Mouse (Mus musculus): ENCODE measurements at regions not wholly inside any gene's neighbourhood (a gene's known extent, or its start where the extent isn't known, plus 50 kb on each side); places are given as distances from the start of the nearest gene placed in this dataset.

DNA sequence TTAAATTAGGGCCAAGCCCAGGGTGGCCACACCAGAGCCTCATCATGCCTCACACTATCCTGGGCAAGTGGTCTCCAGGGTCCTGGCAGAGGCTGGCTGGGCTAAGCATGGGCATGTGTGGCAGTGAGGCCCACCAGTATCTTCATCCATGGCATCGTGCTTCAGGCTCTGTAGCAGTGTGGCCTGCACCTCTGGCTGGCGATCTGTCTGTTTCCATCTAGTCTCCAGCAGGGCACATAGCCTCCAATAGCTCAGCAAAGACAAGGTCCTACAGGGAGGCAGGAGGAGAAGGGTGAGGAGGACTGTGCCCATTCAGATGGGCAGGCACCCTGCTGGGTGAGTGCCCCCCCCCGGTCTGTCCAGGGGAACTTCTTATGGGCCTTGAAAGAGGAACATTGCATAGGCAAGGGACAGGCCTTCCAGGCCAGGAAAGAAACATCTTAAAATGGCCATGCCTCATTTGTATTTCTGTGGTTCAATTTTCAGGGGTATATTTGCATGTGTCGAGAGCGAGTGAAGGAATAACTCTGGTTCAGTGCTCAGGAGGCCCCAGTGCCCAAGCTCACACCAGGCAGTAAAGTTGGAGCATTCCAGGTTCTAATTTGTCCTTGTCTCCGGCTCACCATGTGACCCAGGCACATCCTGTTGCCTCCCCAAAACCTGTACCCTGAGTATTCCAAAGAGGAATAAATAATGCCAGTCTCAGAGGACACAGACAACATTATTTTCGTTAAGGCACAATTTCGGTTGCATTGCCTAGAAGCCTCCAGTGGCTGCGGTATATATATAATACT, 60.4 kb upstream of the Ppara start:
- DNase-seq (ENCODE audit: low spot score), result no peak

DNA sequence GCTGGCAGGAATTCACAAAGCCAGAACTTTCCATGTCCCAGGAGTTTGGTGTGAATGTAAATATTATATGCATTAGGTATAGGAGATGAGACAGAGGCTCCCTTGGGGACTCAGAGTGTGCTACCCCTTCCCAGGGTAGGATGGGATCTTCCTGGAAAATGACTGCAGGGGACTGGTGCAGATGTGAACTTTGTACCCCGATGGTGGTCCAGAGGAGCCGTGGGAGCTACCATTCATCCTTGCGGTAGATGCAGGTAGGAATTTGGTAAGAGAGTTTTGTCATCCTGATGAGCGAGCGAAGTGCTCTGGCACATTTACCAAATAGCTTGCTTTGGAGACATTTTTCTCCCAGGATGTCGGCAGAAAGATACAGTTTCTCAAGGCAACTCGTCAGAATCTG, 59.7 kb upstream of the Ppara start:
- DNase-seq (ENCODE audit: low spot score), result no peak

DNA sequence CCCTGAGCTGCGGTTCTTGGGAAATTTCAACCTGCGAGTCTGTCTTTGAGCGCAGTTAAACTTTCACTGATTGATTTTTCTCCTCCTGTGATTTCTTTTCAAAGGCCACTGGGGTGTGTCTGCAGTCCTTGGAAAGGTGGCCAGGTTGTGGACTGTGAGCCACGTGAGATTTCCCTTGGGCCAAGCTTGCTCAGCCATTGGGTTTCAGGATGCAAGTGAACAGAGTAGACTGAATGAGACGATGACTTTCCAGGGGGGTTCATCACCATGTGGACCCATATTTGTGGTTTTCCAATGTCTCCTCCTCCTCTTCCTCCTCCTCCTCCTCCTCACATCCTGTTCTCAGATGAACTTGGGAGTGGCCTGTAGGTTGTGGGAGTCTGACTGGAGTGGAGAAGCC, 59.0 kb upstream of the Ppara start:
- no peak for DNase-seq (ENCODE audit: low spot score)

DNA sequence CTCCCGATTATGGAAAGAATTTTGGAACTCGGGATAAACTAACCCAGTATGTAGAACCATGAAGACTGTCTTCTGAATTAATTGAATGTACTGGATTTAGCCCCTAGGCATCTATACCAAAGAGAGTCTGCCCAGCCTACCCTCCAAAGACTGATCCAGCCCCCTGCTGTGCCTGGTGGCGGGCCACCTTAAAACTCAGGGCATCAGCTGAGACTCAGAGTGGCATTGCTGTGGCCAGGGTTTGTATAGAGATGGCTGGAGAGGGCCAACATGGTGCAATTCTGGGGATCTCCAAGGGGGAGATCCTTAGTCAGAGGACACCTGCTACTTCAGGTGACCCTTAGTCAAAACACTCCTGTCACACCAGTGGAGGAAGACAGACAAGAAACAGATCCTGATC, 58.6 kb upstream of the Ppara start:
- no peak for DNase-seq (ENCODE audit: low spot score)

DNA sequence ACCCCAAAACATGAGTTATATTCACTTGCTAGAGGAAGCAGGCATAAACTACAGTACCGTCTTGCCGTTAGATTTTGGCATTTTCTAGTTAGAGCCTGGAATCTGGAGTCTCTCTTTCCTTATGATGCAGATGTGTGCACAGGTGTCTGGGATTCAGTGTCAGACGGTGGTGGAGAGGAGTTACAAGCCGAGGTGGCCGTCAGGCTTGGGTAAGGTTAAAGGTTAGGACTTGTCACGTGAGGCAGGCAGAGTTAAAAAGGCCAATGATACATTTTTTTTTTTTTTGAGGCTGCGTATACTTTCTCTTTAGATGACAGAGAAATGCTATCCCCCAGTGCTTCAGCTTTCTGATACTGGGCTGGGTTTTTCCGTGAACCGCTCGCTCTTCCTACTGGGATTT, 57.9 kb upstream of the Ppara start:
- no peak for DNase-seq (ENCODE audit: low spot score)

DNA sequence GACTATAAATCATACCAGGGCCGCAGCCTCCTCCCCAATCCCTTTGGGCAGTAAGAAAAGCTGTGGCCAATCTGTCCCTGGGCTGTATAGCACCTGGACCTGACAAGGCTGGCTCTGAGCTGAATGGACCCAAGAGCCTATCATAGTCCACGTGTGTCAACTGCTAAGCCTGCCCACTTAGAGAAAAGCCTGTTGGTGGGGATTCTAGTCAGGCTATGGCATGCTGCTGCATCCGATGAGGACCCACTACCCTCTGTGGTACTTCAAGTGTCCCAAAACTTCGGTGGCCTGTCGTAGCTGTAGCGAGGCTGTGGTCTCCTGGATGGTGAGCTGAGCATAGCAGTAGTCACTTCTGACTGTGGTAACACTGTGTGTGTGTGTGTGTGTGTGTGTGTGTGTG, 57.4 kb upstream of the Ppara start:
- no peak for DNase-seq (ENCODE audit: low spot score)

DNA sequence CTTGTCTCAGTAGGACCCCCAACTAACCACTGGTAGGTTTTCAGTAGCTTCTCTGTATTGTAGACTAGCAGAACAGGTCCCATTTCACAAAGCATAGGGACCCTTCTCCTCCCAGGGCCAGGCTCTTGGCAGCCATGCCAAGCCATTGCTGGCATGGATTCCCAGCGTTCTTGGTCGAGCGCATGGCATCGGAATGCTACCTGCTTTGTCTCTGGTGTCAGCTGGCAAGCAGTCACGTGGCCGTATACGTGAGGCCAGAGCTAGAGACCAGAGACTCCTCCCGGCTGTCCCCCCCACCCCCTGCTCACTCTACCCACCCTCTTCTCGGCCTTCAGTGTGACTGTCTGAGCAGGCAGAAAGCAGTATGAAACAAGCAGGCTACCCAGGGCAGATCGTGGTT, 56.9 kb upstream of the Ppara start:
- no peak for DNase-seq (ENCODE audit: low spot score)

DNA sequence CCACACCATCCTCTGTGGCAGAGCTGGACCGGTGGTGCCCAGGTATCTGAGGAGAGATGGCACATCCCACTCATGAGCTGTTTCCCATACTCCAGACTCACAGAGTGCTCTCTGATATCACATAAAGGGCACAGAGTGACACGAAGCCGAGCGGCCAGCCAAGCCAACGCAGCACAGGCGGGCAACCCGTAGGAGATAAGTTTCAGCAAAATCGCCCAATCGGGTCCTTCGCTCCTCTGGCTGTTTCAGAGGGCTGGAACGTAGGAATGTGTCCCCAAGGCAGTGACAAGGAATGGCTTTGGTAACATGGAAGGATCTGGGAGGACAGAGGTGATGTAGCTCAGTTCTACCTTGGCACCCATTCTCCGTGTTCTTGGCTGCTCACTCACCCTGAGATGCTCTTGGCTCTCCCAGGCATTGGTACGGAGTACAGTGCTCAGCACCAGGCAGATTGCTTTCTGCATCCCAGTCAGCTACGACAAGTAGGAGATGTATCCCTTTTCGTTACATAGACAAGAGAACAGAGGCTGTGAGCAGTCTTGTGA, 56.4 kb upstream of the Ppara start:
- no peak for DNase-seq (ENCODE audit: low spot score)

DNA sequence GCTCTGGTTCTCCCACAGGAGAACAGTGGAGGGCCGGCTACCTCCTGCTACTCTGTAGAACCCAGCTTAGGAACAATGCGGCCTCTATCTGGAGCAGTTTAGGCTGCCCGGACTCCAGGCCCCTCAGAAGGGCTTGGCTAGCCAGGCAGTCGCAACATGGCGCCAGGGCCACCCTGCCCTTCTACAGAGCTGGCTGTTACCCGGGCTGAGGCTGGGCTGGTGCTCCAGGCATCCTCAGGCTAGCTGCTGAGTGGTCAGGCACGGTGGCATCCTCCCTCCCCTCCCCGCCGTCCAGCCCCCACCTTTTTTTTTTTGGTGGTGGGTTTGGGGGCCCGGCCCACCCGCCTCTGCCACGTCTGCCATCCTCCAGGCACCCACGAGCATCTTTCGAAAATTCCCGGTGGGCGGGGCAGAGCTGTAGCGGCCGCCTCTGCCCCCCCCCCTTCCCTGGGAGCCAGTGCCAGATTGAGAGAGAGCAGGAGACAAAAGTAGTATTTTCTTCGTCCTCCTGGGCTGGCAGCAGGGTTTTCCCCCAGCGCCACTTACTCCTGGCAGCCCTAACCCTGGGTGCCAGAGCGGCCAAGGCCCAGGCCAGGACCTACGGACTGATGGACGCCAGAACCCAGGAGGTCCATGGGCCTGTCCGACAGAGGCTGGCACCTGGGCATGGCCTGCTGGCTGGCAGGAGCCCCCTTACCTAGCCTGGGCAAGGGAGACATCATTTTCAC, 55.6 kb upstream of the Ppara start:
- peak; percentile 49 for DNase-seq (ENCODE audit: low spot score)

DNA sequence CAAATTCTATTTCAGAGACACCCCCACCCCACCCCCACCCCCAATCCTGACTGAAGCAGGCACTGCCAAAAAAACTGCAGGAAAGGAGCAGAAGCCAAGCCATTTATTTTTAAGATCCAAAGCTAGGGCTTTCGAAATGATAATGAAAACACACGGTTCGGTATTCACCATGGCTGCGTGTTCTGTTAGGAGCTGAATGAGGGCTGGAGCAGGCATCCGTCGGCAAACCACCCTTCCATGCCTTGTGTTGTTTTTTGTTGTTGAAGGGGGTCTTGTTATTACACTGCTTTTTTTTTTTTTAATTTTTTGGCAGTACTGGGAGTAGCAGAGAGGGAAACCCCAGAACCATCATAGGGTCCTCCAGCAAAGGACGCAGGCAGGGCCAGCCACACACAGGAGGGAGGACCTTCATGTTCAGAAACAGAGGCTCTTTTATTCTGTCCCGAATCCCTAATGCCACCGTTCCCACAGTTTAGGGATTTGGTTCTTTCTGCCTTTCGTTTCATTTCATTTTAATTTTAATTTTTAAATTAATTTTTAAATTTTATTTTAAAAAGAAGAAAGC, 54.8 kb upstream of the Ppara start:
- no peak for DNase-seq (ENCODE audit: low spot score)

DNA sequence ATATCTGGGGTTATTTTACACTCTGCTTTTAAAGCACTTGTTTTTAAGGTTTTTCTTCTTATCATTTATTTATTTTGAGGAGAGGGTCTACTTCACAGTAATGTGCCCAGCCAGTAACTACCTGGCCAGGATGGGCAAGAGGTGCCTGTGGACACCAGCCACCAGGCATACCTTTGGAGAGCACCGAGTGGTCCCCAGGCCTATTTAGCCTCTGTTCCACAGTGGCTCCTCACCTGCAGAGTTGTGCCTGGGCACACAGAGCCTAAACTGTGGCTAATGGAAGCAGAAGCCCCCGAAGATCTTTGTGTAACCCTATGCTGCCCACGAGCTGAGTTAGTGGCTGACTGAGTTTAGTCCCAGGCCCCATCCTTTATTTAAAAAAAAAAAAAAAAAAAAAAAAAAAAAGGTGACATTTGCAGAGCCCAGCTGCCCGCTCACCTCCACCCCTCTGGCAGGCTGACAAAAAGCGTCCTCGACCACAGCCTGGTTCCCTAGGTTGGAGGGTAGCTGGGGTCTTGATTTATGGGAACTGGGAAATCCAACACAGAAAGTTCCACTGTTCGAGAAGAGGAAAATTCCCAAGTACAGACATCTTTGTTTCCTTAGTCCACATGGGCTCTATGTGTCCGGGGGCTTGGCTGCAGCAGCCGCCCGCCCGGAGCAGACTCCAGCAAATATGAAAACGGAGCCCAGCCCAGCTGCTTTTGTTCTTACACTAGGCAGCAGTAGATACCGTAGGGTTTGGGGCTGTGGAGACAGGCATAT, 54.1 kb upstream of the Ppara start:
- no peak for DNase-seq (ENCODE audit: low spot score)

DNA sequence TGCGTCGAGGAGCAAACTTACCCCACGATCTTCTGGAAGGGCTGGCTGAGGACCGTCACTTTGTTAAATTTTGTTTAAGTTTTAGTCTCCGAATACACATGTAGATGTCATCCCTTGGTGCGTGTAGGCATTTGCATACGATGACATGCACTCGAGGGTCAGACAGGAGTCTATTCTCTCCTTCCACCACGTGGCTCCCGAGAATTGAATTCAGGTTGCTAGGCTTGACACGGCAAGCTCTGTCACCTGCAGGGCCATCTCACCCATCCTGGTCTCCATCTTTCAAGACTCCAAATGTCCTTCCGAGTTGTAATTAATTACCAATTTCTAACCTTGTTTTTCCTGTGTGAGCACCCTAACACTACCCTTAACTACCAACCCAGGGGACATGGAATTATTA, 52.7 kb upstream of the Ppara start:
- no peak for DNase-seq (ENCODE audit: low spot score)

DNA sequence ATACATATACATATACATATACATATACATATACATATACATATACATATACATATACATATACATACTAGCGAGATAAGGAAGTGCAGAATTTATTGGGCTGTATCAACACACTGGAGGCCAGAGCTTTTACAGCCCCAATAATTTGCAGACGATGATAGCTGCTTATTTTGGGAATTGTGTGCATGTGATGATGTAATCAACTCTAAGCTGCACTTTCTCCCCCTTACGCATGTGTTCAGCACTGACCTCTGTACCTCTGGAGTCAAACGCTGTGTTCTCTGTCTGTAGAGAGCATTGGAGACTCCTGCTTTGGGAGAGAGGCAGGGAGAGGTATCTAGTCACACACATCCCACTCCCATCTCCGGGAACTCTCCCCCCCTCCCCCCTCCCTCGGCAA, 52.0 kb upstream of the Ppara start:
- DNase-seq (ENCODE audit: low spot score), result no peak

DNA sequence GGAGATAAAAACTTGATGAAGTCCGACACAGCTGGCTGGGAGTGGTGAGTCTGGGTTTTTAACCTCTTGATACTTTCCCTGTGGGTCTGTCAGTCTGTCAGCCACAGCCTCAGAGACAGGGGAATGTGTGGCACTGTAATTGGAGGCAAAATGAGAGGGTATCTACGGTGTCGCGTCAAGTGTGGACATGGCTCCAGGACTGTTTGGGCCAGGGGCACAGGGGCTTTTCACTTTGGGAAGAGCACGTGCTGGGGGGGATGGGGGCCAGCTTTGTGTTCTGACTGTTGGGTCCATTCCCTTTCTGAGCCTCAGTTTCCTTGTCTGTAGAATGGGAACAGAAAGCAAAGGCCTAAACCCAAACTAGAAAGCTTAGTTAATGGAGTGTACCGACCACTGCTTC, 51.5 kb upstream of the Ppara start:
- no peak for DNase-seq (ENCODE audit: low spot score)

DNA sequence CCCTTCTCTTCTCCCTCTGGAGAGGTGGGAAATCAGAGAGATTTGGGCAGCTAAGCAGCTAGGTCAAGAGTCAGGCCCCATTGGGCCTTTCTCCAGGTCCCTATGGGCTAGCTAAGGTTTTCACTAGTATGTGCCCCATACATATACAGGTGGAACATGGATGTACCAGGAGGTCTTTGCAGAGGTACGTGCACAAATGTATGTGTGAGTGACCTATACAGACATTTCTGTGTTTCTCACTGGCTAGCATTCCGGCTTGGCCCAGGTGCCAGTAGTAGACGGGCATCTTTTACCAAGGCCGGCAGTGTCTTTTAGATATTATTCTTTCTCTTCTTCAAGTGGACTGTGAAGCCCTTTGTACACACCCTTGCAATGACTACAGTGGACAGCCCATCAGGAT, 51.1 kb upstream of the Ppara start:
- DNase-seq (ENCODE audit: low spot score), result no peak

DNA sequence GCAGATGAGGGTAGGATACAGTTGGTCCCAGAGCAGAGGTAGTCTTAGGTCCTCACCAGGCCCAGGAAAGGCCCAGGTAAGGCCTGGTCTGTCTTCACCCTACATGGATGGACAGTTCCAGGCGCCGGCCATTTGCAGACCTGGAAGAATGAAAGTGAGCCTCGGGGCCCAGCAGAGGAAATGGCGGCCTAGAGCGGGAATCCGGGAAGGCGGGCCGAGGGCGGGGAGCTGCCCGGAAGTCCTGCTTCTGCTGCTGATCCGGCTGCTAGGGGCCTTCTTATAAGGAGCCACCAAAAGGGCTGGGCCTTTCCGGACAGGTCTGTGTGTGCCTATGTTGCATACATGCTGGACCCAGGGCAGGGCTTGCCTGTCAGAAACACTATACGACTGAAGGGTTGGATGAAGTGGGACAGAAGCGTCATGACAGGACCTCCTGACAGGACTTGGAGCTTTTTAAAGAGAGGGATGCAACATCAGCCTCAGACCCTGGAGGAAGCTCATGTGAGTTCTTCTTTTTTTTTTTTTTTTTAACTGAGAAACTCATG, 50.5 kb upstream of the Ppara start:
- no peak for DNase-seq (ENCODE audit: low spot score)

DNA sequence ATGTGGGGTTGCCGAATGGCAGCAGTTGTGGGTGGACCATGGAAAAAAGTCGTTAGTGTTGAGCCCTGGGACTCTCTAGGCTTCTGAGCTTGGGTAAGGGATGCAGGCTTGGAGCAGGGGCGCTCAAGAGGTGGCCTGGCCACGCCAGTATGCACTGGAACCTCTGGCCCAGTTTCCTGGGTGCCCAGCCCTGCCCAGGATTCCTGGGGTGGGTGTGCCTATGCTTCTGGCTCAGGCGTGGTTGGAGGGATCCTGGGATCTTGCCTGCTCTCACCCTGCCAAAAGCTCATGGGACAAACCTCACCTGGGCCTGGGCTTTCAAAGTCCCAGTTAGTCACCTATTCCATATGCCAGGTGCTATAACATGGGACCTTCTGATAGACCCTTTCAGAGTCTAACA, 49.9 kb upstream of the Ppara start:
- DNase-seq (ENCODE audit: low spot score), result no peak

Data from ovary, postnatal 36 days (tissue).